Mouse (Mus musculus) liver, postnatal 0 days (tissue): ENCODE results near the gene Ptk7.

Experiments used
- CTCF ChIP-seq: sonication (generic); IDR thresholded peaks from 2 replicates; pipeline ENCODE4 v1.5.1; 2016; ENCODE audit warnings: antibody characterized with exemption, low read depth
- EP300 ChIP-seq: IDR thresholded peaks from 2 replicates; pipeline ENCODE4 v1.6.1; 2016; ENCODE audit warnings: antibody characterized with exemption, low read depth, mild to moderate bottlenecking

DNA sequence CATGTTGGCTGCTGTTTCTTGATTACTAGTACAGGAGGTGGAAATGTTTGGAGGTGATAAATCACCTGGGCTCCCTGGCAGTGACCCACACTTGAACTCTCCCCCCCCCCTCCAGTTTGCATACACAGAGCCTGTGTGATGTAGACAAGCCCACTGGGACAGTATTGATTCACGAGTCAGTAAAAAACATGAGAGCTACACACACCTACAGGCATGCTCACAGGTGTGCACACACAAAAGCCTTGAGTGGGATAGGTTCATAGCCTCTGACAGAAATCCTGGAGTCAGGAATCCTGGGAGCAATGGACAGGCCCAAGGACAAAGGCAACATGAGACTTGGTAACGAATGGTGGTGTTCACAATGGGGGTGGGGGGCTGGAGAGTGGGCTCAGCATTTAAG lies 17.1 kb downstream of the Ptk7 start:
- no peak for TF ChIP-seq CTCF
- TF ChIP-seq EP300, result no peak
